Mouse (Mus musculus) frontal cortex, postnatal 14 days (tissue): ENCODE data around the gene Gpr33.
A peak's percentile ranks its signal among the peaks of the same experiment; 100 is the strongest.

Experiments used
- DNase-seq, 2 experiments: peaks; one replicate each; pipeline ENCODE4 v3.0.0; 2022; ENCODE audit warnings: low spot score in 2 of 2

Gene Gpr33

GRCm38 (mm10) chr12:52027963-52028362 is at the start of gene Gpr33:
Gpr33 (minus strand) TSS chr12:52028063.
- DNase-seq: no peak

DNA sequence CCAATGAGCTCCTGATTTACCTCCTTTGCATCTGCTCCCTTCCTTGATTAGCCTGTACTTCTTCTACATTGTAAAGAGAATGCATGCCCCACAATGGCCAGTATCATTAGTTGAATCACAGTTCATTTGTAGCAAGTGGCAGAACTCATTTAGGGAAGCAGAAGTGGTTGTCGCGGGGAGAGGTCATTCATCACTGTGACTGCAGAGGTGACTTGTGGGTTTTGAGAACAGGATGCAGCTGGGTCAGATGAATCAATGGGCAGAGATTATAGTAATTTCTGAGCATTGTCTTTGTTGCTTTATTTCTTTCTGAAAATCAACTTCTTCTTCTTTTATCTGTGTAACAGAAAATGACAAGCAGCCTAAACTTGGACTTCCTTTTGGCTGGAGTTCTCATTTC is 21.5 kb upstream of the Gpr33 start:
- no peak for DNase-seq

DNA sequence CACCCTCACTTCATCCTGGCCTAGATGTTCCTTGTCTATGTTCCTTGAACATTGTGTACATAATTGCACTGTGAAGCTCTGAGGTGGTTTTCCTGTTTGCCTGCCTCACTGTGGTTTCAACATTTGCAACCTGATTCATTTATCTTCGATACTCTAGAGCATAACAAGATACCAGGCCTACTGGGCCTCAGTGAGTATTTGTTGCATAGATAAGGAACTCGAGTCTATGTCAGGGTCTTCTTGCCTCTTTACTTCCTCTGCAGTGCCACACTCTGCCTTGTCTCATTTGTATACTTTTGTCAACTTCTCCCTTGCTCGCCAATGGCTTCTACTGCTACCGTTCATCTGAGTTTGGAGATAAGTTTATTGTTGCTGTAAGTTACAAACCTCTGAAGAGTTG is 18.5 kb upstream of the Gpr33 start:
- DNase-seq: no peak

GRCm38 (mm10) chr12:52042818-52043336 is 15.0 kb upstream of the Gpr33 start:
- DNase-seq: peak in 1 of 2 experiments; percentile 6

- no peak for DNase-seq
Observed at GRCm38 (mm10) chr12:52038352-52038751, 10.5 kb upstream of the Gpr33 start.

- no peak for DNase-seq
Observed at GRCm38 (mm10) chr12:52034956-52035355, 7.1 kb upstream of the Gpr33 start.

GRCm38 (mm10) chr12:52032276-52032675 is 4.4 kb upstream of the Gpr33 start:
- no peak for DNase-seq

- no peak for DNase-seq
Observed at GRCm38 (mm10) chr12:52014494-52015029, 13.3 kb downstream of the Gpr33 start.

- DNase-seq: no peak
Observed at GRCm38 (mm10) chr12:52014044-52014443, 13.8 kb downstream of the Gpr33 start.

GRCm38 (mm10) chr12:52013274-52013673 is 14.6 kb downstream of the Gpr33 start:
- DNase-seq: no peak

DNA sequence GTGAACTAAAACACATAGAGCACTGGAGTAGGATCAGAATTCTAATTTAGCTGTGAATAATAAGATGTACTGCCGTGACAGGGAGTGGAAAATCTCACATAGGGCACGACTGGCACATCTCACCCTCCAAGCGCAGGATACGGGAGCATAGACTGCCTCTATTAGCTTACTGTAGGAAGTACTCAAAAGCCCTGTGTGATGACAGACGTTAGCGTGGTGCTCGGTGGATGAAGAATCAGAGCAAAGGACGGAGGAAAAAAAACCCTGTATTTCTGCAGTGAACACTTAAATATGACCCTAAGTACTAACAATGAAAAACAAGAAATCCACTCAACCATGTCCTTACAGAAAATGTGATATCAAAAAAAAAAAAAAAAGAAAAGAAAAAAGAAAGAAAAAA is 15.7 kb downstream of the Gpr33 start:
- no peak for DNase-seq

- no peak for DNase-seq
Observed at GRCm38 (mm10) chr12:52010630-52010961, 17.3 kb downstream of the Gpr33 start.

GRCm38 (mm10) chr12:52009928-52010629 is 17.8 kb downstream of the Gpr33 start:
- DNase-seq: no peak

DNA sequence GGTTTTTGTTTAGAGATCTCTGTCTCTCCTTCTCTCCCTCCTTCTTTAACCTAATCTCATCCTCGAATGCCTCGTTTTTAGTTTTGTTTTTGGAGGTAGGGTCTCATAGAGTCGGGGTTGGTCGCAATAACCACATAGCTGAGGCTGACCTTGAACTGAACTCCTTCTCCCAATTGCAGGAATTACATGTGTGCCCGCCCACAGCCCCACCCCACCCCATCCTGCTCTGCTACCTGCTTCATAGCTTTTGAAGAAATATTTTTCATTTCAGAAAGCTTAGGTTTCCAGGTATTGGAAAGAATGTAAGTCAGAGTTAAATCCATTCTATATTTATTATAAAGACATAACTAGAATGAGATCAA is 21.2 kb downstream of the Gpr33 start:
- DNase-seq: no peak

DNA sequence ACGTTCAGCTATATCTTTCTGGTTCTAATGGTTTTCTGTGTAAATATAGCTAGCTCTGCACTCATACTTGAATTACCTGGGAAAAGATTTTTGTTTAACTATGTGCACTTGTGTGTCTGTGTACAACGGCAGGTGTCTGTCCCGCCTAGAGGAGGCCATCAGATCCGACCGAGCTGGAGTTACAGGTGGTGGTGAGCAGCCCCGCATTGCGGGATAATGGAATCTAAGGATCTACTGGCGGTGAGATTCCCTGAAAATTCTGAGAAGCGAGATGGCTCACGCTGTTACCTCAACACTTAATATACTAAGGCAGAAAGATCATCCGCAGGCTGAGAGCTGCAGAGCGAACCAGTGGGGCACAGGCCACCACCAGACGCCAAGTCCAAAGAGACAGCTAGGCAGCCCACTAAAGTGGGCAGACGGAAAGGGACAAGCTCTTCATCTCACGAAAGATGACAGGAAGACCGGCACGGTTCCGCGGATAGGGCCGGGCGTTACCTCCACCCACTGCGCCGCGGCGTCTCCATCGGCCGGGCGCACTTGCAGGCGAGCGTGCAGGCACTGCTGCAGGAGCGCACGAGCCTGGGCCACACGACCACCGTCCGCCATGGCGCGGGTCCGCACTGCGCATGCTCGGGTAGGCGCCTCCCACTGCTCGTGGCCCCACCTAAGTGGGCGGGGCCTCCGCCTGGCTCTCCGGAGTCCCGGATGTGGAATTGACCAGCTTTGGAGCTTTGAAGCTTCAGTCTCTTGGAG is 21.8 kb downstream of the Gpr33 start, which contains the start of gene Dtd2:
TSS of gene Dtd2 (minus strand) at position 625 of the 756 bp plus-strand sequence.
- peak; percentile 88 for DNase-seq

DNA sequence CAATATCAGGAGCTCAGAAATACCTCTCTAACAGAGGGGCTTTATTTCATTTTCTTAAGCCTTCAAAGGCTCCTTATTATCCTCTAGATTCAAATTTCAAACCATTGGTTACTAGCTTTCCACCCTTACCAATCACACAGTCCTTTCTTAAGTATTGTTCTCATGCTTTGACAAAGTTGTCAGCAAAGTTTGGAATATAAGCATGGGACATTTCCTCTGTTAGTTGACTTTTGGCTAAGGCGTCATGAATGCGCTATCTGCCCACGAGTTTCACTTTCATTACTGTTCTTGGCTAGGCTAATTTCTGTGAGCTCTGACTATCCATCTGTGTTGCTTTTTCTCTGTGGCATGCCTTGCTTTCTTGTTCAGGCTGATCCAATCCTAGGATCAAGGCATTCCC is 25.1 kb downstream of the Gpr33 start:
- no peak for DNase-seq

- DNase-seq: peak in 1 of 2 experiments; percentile 47
Observed at GRCm38 (mm10) chr12:52001544-52001943, 26.3 kb downstream of the Gpr33 start.

DNA sequence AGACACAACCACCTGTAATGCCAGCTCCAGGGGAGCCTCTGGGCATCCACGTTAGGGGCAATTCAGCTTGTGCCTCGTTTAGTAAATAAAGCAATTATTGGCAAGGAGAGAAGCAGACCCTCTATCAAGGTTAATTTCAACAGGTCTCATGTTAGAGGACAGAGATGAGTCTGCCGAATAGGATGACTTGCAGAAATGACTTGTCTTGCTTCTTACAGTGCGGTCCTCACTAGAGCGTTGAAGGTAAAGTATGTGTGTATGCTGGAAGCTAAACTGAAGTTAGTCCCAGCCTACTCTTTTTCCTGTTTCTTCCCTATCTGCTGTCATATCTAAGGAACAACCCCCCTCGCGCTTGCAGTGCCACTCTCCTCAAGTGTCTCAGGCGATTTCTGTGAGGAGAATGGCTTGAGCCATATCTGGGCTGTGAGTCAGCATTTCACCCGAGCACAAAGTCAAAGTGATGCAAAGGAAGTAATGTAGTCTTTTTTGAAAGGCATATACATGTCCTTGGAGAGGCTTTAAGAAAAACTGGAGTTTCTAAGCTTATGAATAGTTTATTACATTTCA is 29.4 kb downstream of the Gpr33 start:
- DNase-seq: no peak

DNA sequence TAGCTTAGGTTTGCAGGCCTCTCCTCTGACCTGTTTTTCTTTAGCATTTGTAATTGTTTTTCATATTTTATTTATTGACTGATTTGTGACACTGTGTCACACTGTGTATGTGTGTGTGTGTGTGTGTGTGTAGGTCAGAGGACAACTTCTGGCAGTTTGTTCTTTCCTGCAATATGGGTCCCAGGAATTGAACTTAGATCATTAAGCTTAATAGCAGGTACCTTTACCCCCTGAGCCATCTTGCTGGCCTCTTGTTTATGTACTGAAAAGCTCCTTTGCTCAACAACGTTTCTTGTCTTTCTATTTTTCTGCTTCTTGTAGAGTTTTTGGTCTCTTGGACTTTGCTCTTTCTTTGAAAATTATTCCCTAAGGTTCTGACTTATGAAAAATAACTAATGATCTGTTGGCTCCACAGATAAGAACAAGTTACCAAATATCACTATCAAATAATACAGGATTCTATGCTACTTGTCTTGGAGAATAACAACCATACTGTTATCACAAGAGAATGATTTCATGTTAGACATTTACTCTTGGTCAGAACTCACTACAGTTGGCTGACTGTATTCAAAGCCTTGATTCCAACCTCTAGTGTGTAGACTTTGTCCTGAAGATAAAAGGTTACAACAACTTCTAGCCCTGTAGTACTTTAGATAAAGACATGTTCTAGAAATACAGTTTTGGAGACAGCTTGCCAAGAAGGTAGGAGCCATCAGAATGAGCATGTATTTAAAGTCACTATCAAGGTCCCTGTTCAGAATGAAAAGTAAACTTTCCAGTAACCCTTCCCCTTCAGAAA is 31.9 kb downstream of the Gpr33 start:
- DNase-seq: no peak

DNA sequence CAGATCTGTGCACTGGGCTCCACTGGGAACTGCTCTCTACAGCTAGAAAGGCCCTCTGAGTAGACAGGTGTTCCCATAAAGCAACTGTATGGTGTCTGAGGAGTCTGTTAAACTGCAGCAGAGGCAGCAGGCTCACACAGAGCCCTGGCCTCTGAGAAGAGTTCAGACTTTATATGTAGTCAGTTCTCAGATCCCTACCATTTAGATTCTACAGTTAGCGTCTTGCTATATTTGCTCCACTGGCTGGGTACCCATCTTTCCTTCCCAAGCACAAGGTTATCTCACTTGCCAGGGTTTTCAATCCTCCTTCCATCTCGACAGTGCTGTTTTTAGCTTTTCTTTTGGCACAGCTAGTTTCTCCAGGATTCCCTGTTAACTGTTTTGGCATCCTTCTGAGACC is 37.2 kb downstream of the Gpr33 start:
- DNase-seq: no peak

DNA sequence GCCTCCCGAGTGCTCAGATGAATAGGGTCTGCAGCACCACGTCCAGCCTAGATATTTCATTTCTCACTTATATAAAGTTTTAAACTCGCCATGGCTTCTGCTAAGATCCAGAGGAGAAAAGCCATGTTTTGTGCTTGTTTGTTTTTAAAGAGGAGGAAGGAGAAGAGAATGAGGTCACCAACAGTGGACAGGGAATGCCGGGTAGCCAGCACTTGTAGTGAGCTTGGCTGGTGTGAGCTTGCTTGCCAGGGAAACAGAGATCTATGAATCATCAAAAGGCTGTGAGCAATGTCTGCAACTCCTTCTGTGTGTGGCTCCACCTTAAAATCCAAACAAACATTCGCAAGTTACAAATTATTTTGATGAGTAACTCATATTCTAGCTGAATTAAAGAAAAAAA is 39.3 kb downstream of the Gpr33 start:
- DNase-seq: no peak

- no peak for DNase-seq
Observed at GRCm38 (mm10) chr12:51985826-51986225, 42.0 kb downstream of the Gpr33 start.
